ENCODE assay signal across 11 mouse cellular contexts in genomic region chr8:102726206-102726935, GRCm38 (mm10). TPM values are rescaled to one million over a fixed set of nuclear protein-coding genes. Genes with fewer than 3 reads are reported as not detected.
DNase-seq lines count a peak whose midpoint lies in the region; ATAC-seq lines count a peak whose summit lies in the region.
"Had no signal": no experiment of that assay in that cellular context is flagged by ENCODE, and none has a peak within 500 bp of the region (broad histone marks: within the 10 kb centered on the region; RNA-seq: fewer than 3 reads in every experiment).

No protein-coding gene starts in this region.

- H3K27ac ChIP-seq in embryonic facial prominence, embryonic 14.5 days (replicated peaks; ENCODE audit: low read depth, low read length) = no peak overlapping the region
- H3K27ac ChIP-seq in hindbrain, embryonic 15.5 days (replicated peaks) = peak overlapping the region; percentile 38; the same call in 1 of the 2 replicates
- no peak overlapping the region for H3K27ac ChIP-seq in neural tube, embryonic 12.5 days
- no peak overlapping the region for H3K27ac ChIP-seq in kidney, embryonic 16.5 days (ENCODE audit: low read length)
- no peak overlapping the region for H3K27ac ChIP-seq in kidney, embryonic 14.5 days (ENCODE audit: low read depth, low read length)
- H3K27ac ChIP-seq: heart, embryonic 10.5 days had no signal

- H3K9me3 ChIP-seq in embryonic facial prominence, embryonic 14.5 days (ENCODE audit: control insufficient read depth, low read length) = no peaks in the 10 kb centered on the region
- no peaks in the 10 kb centered on the region for H3K9me3 ChIP-seq in hindbrain, embryonic 15.5 days
- no peaks in the 10 kb centered on the region for H3K9me3 ChIP-seq in neural tube, embryonic 12.5 days
- no peaks in the 10 kb centered on the region for H3K9me3 ChIP-seq in kidney, embryonic 16.5 days (ENCODE audit: low read length)
- H3K9me3 ChIP-seq in kidney, embryonic 14.5 days (ENCODE audit: control insufficient read depth, low read length) = no peaks in the 10 kb centered on the region
- H3K9me3 ChIP-seq: heart, embryonic 10.5 days had no signal

- H3K36me3 ChIP-seq in embryonic facial prominence, embryonic 14.5 days (ENCODE audit: control insufficient read depth, insufficient read depth, low read length) = peaks cover 15% of the 10 kb centered on the region
- no peaks in the 10 kb centered on the region for H3K36me3 ChIP-seq in hindbrain, embryonic 15.5 days
- H3K36me3 ChIP-seq in neural tube, embryonic 12.5 days = no peaks in the 10 kb centered on the region
- H3K36me3 ChIP-seq in kidney, embryonic 16.5 days (ENCODE audit: insufficient read depth, low read length) = 0 out of 2 replicates have a peak, but pooled peaks cover 2% of the 10 kb centered on the region
- peaks cover 5% of the 10 kb centered on the region; the same call in 1 of the 2 replicates for H3K36me3 ChIP-seq in kidney, embryonic 14.5 days (ENCODE audit: control insufficient read depth, insufficient read depth, low read length)
- H3K36me3 ChIP-seq: heart, embryonic 10.5 days had no signal

- H3K4me2 ChIP-seq in embryonic facial prominence, embryonic 14.5 days (ENCODE audit: low read depth, low read length) = no peak overlapping the region
- H3K4me2 ChIP-seq in hindbrain, embryonic 15.5 days = peak overlapping the region; percentile 10
- peak overlapping the region; percentile 40 for H3K4me2 ChIP-seq in neural tube, embryonic 12.5 days (replicated peaks)
- H3K4me2 ChIP-seq in kidney, embryonic 16.5 days (replicated peaks; ENCODE audit: low read depth, low read length) = no peak overlapping the region
- no peak overlapping the region for H3K4me2 ChIP-seq in kidney, embryonic 14.5 days (replicated peaks; ENCODE audit: low read depth, low read length)

- DNase-seq in frontal cortex, adult 2 months (ENCODE audit: extremely low spot score in 1 of 2, low spot score in 1 of 2) = no peak
- no peak for DNase-seq in embryonic facial prominence, embryonic 14.5 days (ENCODE audit: low spot score)
- DNase-seq: adrenal gland, adult 8-10 months; cerebellum, postnatal 36 days had no signal

- peaks cover 5% of the 10 kb centered on the region; the same call in 1 of the 2 replicates for H3K4me1 ChIP-seq in embryonic facial prominence, embryonic 14.5 days (ENCODE audit: control insufficient read depth, insufficient read depth, low read length)
- H3K4me1 ChIP-seq in hindbrain, embryonic 15.5 days (replicated peaks) = peaks cover 19% of the 10 kb centered on the region
- peaks cover 17% of the 10 kb centered on the region; the same call in 1 of the 2 replicates for H3K4me1 ChIP-seq in neural tube, embryonic 12.5 days
- no peaks in the 10 kb centered on the region for H3K4me1 ChIP-seq in kidney, embryonic 16.5 days (ENCODE audit: insufficient read depth, low read length)
- no peaks in the 10 kb centered on the region for H3K4me1 ChIP-seq in kidney, embryonic 14.5 days (ENCODE audit: control insufficient read depth, insufficient read depth, low read length)
- H3K4me1 ChIP-seq: heart, embryonic 10.5 days had no signal

- H3K4me3 ChIP-seq in embryonic facial prominence, embryonic 14.5 days (ENCODE audit: low read depth, low read length) = no peak overlapping the region
- H3K4me3 ChIP-seq in hindbrain, embryonic 15.5 days = no peak overlapping the region
- no peak overlapping the region for H3K4me3 ChIP-seq in neural tube, embryonic 12.5 days
- no peak overlapping the region for H3K4me3 ChIP-seq in kidney, embryonic 16.5 days (ENCODE audit: low read length)
- no peak overlapping the region for H3K4me3 ChIP-seq in kidney, embryonic 14.5 days (ENCODE audit: low read length)
- H3K4me3 ChIP-seq: heart, embryonic 10.5 days had no signal

- no peaks in the 10 kb centered on the region for H3K27me3 ChIP-seq in embryonic facial prominence, embryonic 14.5 days (replicated peaks; ENCODE audit: control insufficient read depth, insufficient read depth, low read length)
- H3K27me3 ChIP-seq in hindbrain, embryonic 15.5 days = no peaks in the 10 kb centered on the region
- H3K27me3 ChIP-seq in neural tube, embryonic 12.5 days (replicated peaks) = no peaks in the 10 kb centered on the region
- H3K27me3 ChIP-seq in kidney, embryonic 16.5 days (ENCODE audit: insufficient read depth, low read length) = no peaks in the 10 kb centered on the region
- no peaks in the 10 kb centered on the region for H3K27me3 ChIP-seq in kidney, embryonic 14.5 days (ENCODE audit: control insufficient read depth, insufficient read depth, low read length)

- 62% methylated on average over 10 of the region's 10 CpGs for WGBS in embryonic facial prominence, embryonic 14.5 days
- WGBS in hindbrain, embryonic 15.5 days = 20% methylated on average over 10 of the region's 10 CpGs
- 20% methylated on average over 10 of the region's 10 CpGs for WGBS in neural tube, embryonic 12.5 days
- 78% methylated on average over 10 of the region's 10 CpGs for WGBS in kidney, embryonic 16.5 days
- 79% methylated on average over 10 of the region's 10 CpGs for WGBS in kidney, embryonic 14.5 days

- H3K9ac ChIP-seq in embryonic facial prominence, embryonic 14.5 days (ENCODE audit: low read depth, low read length) = no peak overlapping the region
- no peak overlapping the region for H3K9ac ChIP-seq in hindbrain, embryonic 15.5 days
- no peak overlapping the region for H3K9ac ChIP-seq in neural tube, embryonic 12.5 days
- no peak overlapping the region for H3K9ac ChIP-seq in kidney, embryonic 16.5 days (replicated peaks; ENCODE audit: low read length)
- H3K9ac ChIP-seq in kidney, embryonic 14.5 days (ENCODE audit: low read depth, low read length) = no peak overlapping the region

- peak; percentile 60 for ATAC-seq in frontal cortex, adult (ENCODE audit: low TSS enrichment)
- peak; percentile 65; the same call in 1 of the 2 replicates for ATAC-seq in embryonic facial prominence, embryonic 14.5 days (ENCODE audit: low read depth)
- ATAC-seq in hindbrain, embryonic 15.5 days (ENCODE audit: low FRiP score, low read depth) = peak; percentile 79
- ATAC-seq in neural tube, embryonic 12.5 days (ENCODE audit: low FRiP score, low read depth) = peak; percentile 92
- ATAC-seq in kidney, embryonic 16.5 days (ENCODE audit: low FRiP score, low TSS enrichment) = no peak
- no peak for ATAC-seq in kidney, embryonic 14.5 days (ENCODE audit: low FRiP score, low TSS enrichment)
- ATAC-seq in inflammation-experienced regulatory T-cells, adult 6 months = no peak

RNA-seq across cellular contexts. Expression of gene Cdh11, which starts 59.1 kb away (rescaled TPM):
- polyA plus RNA-seq in frontal cortex, adult 2 months (2012; rRNA removed) = 22.6 and 29.6 TPM in 2 replicates
- polyA plus RNA-seq in embryonic facial prominence, embryonic 14.5 days (2014; fragmentation: Nextera tagmentation; extraction: Ambion mirVana) = 207 and 239 TPM in 2 replicates
- 38.7 and 40.9 TPM in 2 replicates for polyA plus RNA-seq in hindbrain, embryonic 15.5 days (2015; fragmentation: Nextera tagmentation; extraction: Ambion mirVana)
- 73.7 and 77.0 TPM in 2 replicates for polyA plus RNA-seq in neural tube, embryonic 12.5 days (2016; fragmentation: Nextera tagmentation; extraction: Ambion mirVana)
- 151 and 159 TPM in 2 replicates for polyA plus RNA-seq in kidney, embryonic 16.5 days (2015; fragmentation: Nextera tagmentation; extraction: Ambion mirVana)
- 79.1 and 176 TPM in 2 replicates for polyA plus RNA-seq in kidney, embryonic 14.5 days (2014; fragmentation: Nextera tagmentation; extraction: Ambion mirVana)
- polyA plus RNA-seq in inflammation-experienced regulatory T-cells, adult 6 months (2017; shearing (Covaris generic)) = under 1 TPM; 0.11 to 0.27 (median 0.14) TPM

Comparison
In these comparisons a context has a peak if more than half of its experiments do, and no peak if none do; other contexts are left out.
1. ATAC-seq: peak in frontal cortex, adult (single experiment), embryonic facial prominence, embryonic 14.5 days (single experiment), hindbrain, embryonic 15.5 days (single experiment) and neural tube, embryonic 12.5 days (single experiment); none in kidney, embryonic 16.5 days (single experiment), kidney, embryonic 14.5 days (single experiment) and inflammation-experienced regulatory T-cells, adult 6 months (single experiment).
2. H3K4me2 ChIP-seq: peak in hindbrain, embryonic 15.5 days (single experiment) and neural tube, embryonic 12.5 days (single experiment); none in embryonic facial prominence, embryonic 14.5 days (single experiment), kidney, embryonic 16.5 days (single experiment) and kidney, embryonic 14.5 days (single experiment).
3. RNA of gene Cdh11, which starts 59.1 kb away (polyA plus RNA-seq): 207 to 239 TPM in embryonic facial prominence, embryonic 14.5 days, 79.1 to 176 TPM in kidney, embryonic 14.5 days, 151 to 159 TPM in kidney, embryonic 16.5 days, 73.7 to 77.0 TPM in neural tube, embryonic 12.5 days, 38.7 to 40.9 TPM in hindbrain, embryonic 15.5 days and 22.6 to 29.6 TPM in frontal cortex, adult 2 months; 0.11 to 0.27 TPM in inflammation-experienced regulatory T-cells, adult 6 months; every median in the first group is over 10 times any median in the second.